In the genomic region with DNA sequence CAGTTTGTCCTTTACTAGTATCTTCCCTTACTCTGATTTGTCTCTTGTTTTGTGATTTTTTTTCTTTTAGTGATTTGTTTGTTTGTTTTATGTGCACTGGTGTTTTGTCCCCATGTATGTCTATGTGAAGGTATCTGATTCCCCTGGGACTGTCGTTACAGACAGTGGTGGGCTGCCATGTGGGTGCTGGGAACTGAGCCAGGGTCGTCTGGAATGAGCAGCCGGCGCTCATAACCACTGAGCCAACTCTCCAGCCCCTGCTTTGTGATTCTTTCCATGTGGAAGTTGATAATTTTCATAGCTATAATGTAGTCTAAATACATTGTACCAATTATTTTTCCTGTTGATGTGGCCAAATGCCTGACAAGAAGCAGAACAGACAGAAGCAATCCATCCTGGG, we compare ENCODE assay signal across 22 mouse cellular contexts. TPM values are rescaled to one million over a fixed set of nuclear protein-coding genes. Genes with fewer than 3 reads are reported as not detected.
"Had no signal": no experiment of that assay in that cellular context is flagged by ENCODE, and none has a peak within 500 bp of the region (broad histone marks: within the 10 kb centered on the region; RNA-seq: fewer than 3 reads in every experiment).

No protein-coding gene starts in this region.

- H3K36me3 ChIP-seq: kidney, embryonic 15.5 days; limb, embryonic 12.5 days; limb, embryonic 15.5 days; midbrain, embryonic 12.5 days; midbrain, embryonic 15.5 days; neural tube, embryonic 12.5 days; neural tube, embryonic 15.5 days had no signal

- H3K27ac ChIP-seq: kidney, embryonic 15.5 days; limb, embryonic 12.5 days; limb, embryonic 15.5 days; liver, embryonic 14.5 days; macrophage; midbrain, embryonic 12.5 days; midbrain, embryonic 15.5 days; neural tube, embryonic 12.5 days; neural tube, embryonic 15.5 days; stomach, postnatal 0 days had no signal

- H3K4me3 ChIP-seq: kidney, embryonic 15.5 days; limb, embryonic 12.5 days; limb, embryonic 15.5 days; midbrain, embryonic 12.5 days; midbrain, embryonic 15.5 days; neural tube, embryonic 12.5 days; neural tube, embryonic 15.5 days had no signal

- H3K27me3 ChIP-seq: midbrain, embryonic 15.5 days; neural tube, embryonic 12.5 days; neural tube, embryonic 15.5 days had no signal

- H3K4me1 ChIP-seq: kidney, embryonic 15.5 days; limb, embryonic 12.5 days; limb, embryonic 15.5 days; midbrain, embryonic 15.5 days; neural tube, embryonic 12.5 days; neural tube, embryonic 15.5 days had no signal

- DNase-seq: kidney, adult 8-10 months; kidney, postnatal 10 days; kidney, postnatal 36 days; liver, postnatal 0 days; lung, embryonic 14.5 days; right cerebral cortex, adult 18-20 months; right cerebral cortex, postnatal 14 days; right cerebral cortex, postnatal 4 days; thymus, adult 2 months; thymus, postnatal 14 days; thymus, postnatal 4 days had no signal

- H3K9me3 ChIP-seq: kidney, embryonic 15.5 days; limb, embryonic 12.5 days; limb, embryonic 15.5 days; midbrain, embryonic 12.5 days; midbrain, embryonic 15.5 days; neural tube, embryonic 12.5 days; neural tube, embryonic 15.5 days had no signal

RNA-seq across cellular contexts. Expression of a gene that starts 7.9 kb away (rescaled TPM):
- total RNA-seq: megakaryocyte, adult 5-6 weeks had no signal
